Mouse (Mus musculus) heart, adult 2 months (tissue): ENCODE measurements around the gene Ccdc71l.

Experiments used
- CTCF ChIP-seq: fragments of 200-600 bp; IDR thresholded peaks from 2 replicates; pipeline ENCODE4 v1.8.1; 2022; ENCODE audit warnings: antibody characterized with exemption, mild to moderate bottlenecking, moderate library complexity
- POLR2A ChIP-seq: fragments of 200-500 bp; IDR thresholded peaks from 2 replicates; pipeline ENCODE4 v1.6.1; 2011; ENCODE audit warnings: mild to moderate bottlenecking, low read depth, low read length, control low read depth; ENCODE audit not compliant: insufficient read depth

DNA sequence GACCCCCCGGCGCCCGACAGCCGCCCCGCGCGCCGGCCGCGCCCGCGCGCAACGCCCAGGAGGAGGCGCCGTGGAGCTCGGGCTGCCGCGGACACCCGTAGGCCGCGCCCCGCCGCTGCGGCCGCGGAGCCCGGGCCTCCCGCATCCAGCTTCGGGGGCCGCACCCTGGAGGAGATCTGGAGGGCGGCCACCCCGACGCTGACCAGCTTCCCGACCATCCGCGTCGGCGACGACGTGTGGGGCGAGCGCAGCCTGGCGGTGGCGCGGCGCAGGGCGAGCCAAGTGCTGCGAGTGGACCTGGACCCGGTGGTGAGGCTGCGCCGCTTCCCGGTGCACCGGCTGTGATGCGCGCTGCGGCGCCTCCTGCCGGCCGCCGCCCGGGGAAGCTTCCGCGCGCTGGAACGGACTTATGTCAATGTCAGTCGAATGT, 807 bp downstream of the Ccdc71l start:
- TF ChIP-seq POLR2A (peak; percentile 2; the same call in 1 of the 2 replicates), CTCF (peak; percentile 81)
